Mouse (Mus musculus): ENCODE measurements around the gene Syndig1. TPM values are rescaled to one million over a fixed set of nuclear protein-coding genes. Genes with fewer than 3 reads are reported as not detected.

Syndig1 gene
- polyA plus RNA-seq, 1 experiment from 2014 or later = 3.7 TPM

DNA sequence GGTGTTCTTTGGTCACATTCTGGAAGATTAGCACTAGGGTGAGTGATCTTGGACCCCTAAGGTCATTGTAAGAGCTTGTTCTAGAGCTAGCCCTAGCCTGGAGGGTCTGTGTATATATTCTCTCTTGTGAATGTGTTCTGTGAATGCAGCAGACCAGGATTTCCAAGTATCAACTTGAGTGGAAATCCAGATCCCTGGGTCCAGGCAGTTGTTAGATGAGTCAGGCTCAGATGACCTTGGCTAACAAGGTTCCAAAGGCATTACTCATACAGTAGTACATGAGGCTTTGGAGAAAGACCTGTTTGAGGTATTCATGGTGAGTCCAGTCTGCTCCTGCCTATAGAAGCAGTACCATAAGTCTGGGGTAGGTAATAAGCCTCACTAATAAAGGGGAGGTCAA is 103.1 kb downstream of the Syndig1 start:
- H3K27me3 ChIP-seq (ENCODE audit: control insufficient read depth, insufficient read depth, low read depth, low read length) = no peaks in the 10 kb centered on the region
- no peak overlapping the region for H3K4me2 ChIP-seq (ENCODE audit: low read depth, low read length)
- H3K27ac ChIP-seq (ENCODE audit: low read length) = no peak overlapping the region
- H3K36me3 ChIP-seq (ENCODE audit: control insufficient read depth, insufficient read depth, low read length) = no peaks in the 10 kb centered on the region
- H3K9ac ChIP-seq (ENCODE audit: low read length) = no peak overlapping the region
- ATAC-seq (ENCODE audit: low read depth) = no peak
- no peaks in the 10 kb centered on the region for H3K4me1 ChIP-seq (replicated peaks; ENCODE audit: control insufficient read depth, insufficient read depth, low read length)
- no peak overlapping the region for H3K4me3 ChIP-seq (ENCODE audit: low read length)
- H3K9me3 ChIP-seq (ENCODE audit: control insufficient read depth, low read length) = no peaks in the 10 kb centered on the region

- no peaks in the 10 kb centered on the region for H3K9me3 ChIP-seq (ENCODE audit: control insufficient read depth, low read length)
- no peak overlapping the region for H3K9ac ChIP-seq (ENCODE audit: low read length)
- 24% methylated on average over 2 of the region's 2 CpGs for WGBS
- no peak overlapping the region for H3K27ac ChIP-seq (ENCODE audit: low read length)
- no peak overlapping the region for H3K4me3 ChIP-seq (ENCODE audit: low read length)
- H3K4me1 ChIP-seq (replicated peaks; ENCODE audit: control insufficient read depth, insufficient read depth, low read length) = no peaks in the 10 kb centered on the region
- no peaks in the 10 kb centered on the region for H3K27me3 ChIP-seq (ENCODE audit: control insufficient read depth, insufficient read depth, low read depth, low read length)
- peak; percentile 70 for ATAC-seq (ENCODE audit: low read depth)
- no peaks in the 10 kb centered on the region for H3K36me3 ChIP-seq (ENCODE audit: control insufficient read depth, insufficient read depth, low read length)
- no peak overlapping the region for H3K4me2 ChIP-seq (ENCODE audit: low read depth, low read length)
Observed at GRCm38 (mm10) chr2:149933247-149933898, 104.4 kb downstream of the Syndig1 start.

GRCm38 (mm10) chr2:149934139-149934538 is 105.1 kb downstream of the Syndig1 start:
- H3K27ac ChIP-seq (ENCODE audit: low read length) = no peak overlapping the region
- H3K36me3 ChIP-seq (ENCODE audit: control insufficient read depth, insufficient read depth, low read length) = no peaks in the 10 kb centered on the region
- no peak for ATAC-seq (ENCODE audit: low read depth)
- H3K27me3 ChIP-seq (ENCODE audit: control insufficient read depth, insufficient read depth, low read depth, low read length) = no peaks in the 10 kb centered on the region
- WGBS = 57% methylated on average over 4 of the region's 4 CpGs
- H3K4me2 ChIP-seq (ENCODE audit: low read depth, low read length) = no peak overlapping the region
- H3K4me3 ChIP-seq (ENCODE audit: low read length) = no peak overlapping the region
- no peaks in the 10 kb centered on the region for H3K4me1 ChIP-seq (replicated peaks; ENCODE audit: control insufficient read depth, insufficient read depth, low read length)
- no peak overlapping the region for H3K9ac ChIP-seq (ENCODE audit: low read length)
- no peaks in the 10 kb centered on the region for H3K9me3 ChIP-seq (ENCODE audit: control insufficient read depth, low read length)

- Histone ChIP-seq H3K36me3 (ENCODE audit: control insufficient read depth, insufficient read depth, low read length) (no peaks in the 10 kb centered on the region), H3K27me3 (ENCODE audit: control insufficient read depth, insufficient read depth, low read depth, low read length) (no peaks in the 10 kb centered on the region), H3K27ac (ENCODE audit: low read length) (no peak overlapping the region), H3K4me3 (ENCODE audit: low read length) (no peak overlapping the region), H3K9ac (ENCODE audit: low read length) (no peak overlapping the region), H3K9me3 (ENCODE audit: control insufficient read depth, low read length) (no peaks in the 10 kb centered on the region), H3K4me2 (ENCODE audit: low read depth, low read length) (no peak overlapping the region), H3K4me1 (replicated peaks; ENCODE audit: control insufficient read depth, insufficient read depth, low read length) (no peaks in the 10 kb centered on the region)
- WGBS = 51% methylated on average over 4 of the region's 4 CpGs
- ATAC-seq (ENCODE audit: low read depth) = no peak
Observed at GRCm38 (mm10) chr2:149938829-149939228, 109.8 kb downstream of the Syndig1 start.

DNA sequence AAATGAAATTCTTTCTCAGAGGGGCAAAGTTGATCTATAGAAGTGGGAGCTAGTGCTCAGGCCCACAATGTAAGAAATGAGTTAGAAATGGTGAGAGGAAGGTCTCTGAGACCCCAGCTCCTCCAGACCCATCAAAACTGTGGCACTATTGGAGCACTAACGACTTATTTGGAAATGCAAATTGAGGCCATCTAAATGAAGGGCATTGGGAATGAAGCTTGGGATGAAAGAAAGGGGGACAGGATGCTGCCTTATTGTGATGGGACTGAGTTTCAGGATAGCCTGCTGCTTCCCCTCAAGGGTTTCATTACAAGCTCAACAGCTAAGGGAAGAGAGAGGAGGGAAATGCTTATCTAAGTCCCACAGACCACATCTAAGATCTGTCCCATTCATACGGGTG is 110.6 kb downstream of the Syndig1 start:
- no peaks in the 10 kb centered on the region for H3K4me1 ChIP-seq (replicated peaks; ENCODE audit: control insufficient read depth, insufficient read depth, low read length)
- H3K4me3 ChIP-seq (ENCODE audit: low read length) = no peak overlapping the region
- H3K9me3 ChIP-seq (ENCODE audit: control insufficient read depth, low read length) = no peaks in the 10 kb centered on the region
- 61% methylated on average over 2 of the region's 2 CpGs for WGBS
- no peak overlapping the region for H3K4me2 ChIP-seq (ENCODE audit: low read depth, low read length)
- H3K27me3 ChIP-seq (ENCODE audit: control insufficient read depth, insufficient read depth, low read depth, low read length) = no peaks in the 10 kb centered on the region
- ATAC-seq (ENCODE audit: low read depth) = no peak
- no peaks in the 10 kb centered on the region for H3K36me3 ChIP-seq (ENCODE audit: control insufficient read depth, insufficient read depth, low read length)
- H3K27ac ChIP-seq (ENCODE audit: low read length) = no peak overlapping the region
- no peak overlapping the region for H3K9ac ChIP-seq (ENCODE audit: low read length)

- 79% methylated on average over 4 of the region's 4 CpGs for WGBS
- no peak for ATAC-seq (ENCODE audit: low read depth)
- Histone ChIP-seq H3K4me3 (ENCODE audit: low read length) (no peak overlapping the region), H3K27ac (ENCODE audit: low read length) (no peak overlapping the region), H3K4me2 (ENCODE audit: low read depth, low read length) (no peak overlapping the region), H3K4me1 (replicated peaks; ENCODE audit: control insufficient read depth, insufficient read depth, low read length) (no peaks in the 10 kb centered on the region), H3K9ac (ENCODE audit: low read length) (no peak overlapping the region), H3K27me3 (ENCODE audit: control insufficient read depth, insufficient read depth, low read depth, low read length) (no peaks in the 10 kb centered on the region), H3K9me3 (ENCODE audit: control insufficient read depth, low read length) (no peaks in the 10 kb centered on the region), H3K36me3 (ENCODE audit: control insufficient read depth, insufficient read depth, low read length) (no peaks in the 10 kb centered on the region)
Observed at GRCm38 (mm10) chr2:149950641-149951040, 121.6 kb downstream of the Syndig1 start.

DNA sequence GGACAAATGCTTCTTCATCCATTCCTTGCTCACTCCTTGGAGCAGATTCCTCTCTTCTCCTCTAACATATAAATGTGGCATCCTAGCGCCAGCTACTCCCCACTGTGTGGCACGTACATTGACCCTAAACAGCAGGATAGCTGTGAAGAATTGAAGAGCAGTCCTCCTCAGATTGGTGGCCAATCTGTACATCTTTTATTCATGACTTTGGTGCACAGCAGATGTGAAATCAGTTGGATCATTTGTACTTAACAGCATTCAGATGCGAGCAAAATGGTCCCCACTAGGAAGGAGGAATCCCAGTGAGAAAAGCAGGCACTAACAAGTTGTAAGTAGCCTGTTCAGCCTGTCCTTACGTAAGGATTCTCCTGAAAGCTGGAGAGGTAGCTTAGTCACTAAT is 142.0 kb downstream of the Syndig1 start:
- H3K9me3 ChIP-seq (ENCODE audit: control insufficient read depth, low read length) = no peaks in the 10 kb centered on the region
- H3K9ac ChIP-seq (ENCODE audit: low read length) = no peak overlapping the region
- no peaks in the 10 kb centered on the region for H3K27me3 ChIP-seq (ENCODE audit: control insufficient read depth, insufficient read depth, low read depth, low read length)
- no peak overlapping the region for H3K4me3 ChIP-seq (ENCODE audit: low read length)
- H3K27ac ChIP-seq (ENCODE audit: low read length) = no peak overlapping the region
- H3K36me3 ChIP-seq (ENCODE audit: control insufficient read depth, insufficient read depth, low read length) = no peaks in the 10 kb centered on the region
- no peak overlapping the region for H3K4me2 ChIP-seq (ENCODE audit: low read depth, low read length)
- no peaks in the 10 kb centered on the region for H3K4me1 ChIP-seq (replicated peaks; ENCODE audit: control insufficient read depth, insufficient read depth, low read length)
- ATAC-seq (ENCODE audit: low read depth) = no peak
- WGBS = 82% methylated on average over 4 of the region's 4 CpGs

DNA sequence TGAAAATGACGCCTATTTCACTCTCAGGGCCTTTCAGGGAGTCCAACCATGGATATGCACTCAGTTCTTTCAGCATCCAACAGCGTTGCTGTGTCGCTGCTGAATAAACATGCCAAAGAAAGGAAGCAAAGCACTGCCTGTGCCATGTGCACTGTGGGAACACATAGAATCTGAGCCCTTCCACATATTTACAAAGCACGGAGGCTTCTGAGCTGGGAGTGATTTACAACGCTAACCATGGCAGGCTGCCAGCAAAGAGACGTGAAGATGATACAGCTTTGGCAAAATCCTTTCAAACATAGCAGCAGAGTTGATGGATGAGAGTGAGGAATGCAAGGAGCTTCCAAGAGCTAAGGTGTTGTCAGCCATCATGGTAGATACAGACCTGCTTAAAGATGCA is 144.6 kb downstream of the Syndig1 start:
- H3K4me3 ChIP-seq (ENCODE audit: low read length) = no peak overlapping the region
- no peaks in the 10 kb centered on the region for H3K4me1 ChIP-seq (replicated peaks; ENCODE audit: control insufficient read depth, insufficient read depth, low read length)
- 30% methylated on average over 6 of the region's 6 CpGs for WGBS
- no peaks in the 10 kb centered on the region for H3K27me3 ChIP-seq (ENCODE audit: control insufficient read depth, insufficient read depth, low read depth, low read length)
- H3K9ac ChIP-seq (ENCODE audit: low read length) = no peak overlapping the region
- H3K36me3 ChIP-seq (ENCODE audit: control insufficient read depth, insufficient read depth, low read length) = no peaks in the 10 kb centered on the region
- no peak for ATAC-seq (ENCODE audit: low read depth)
- H3K9me3 ChIP-seq (ENCODE audit: control insufficient read depth, low read length) = no peaks in the 10 kb centered on the region
- H3K4me2 ChIP-seq (ENCODE audit: low read depth, low read length) = no peak overlapping the region
- H3K27ac ChIP-seq (ENCODE audit: low read length) = no peak overlapping the region

- Histone ChIP-seq H3K9ac (ENCODE audit: low read length) (no peak overlapping the region), H3K27ac (ENCODE audit: low read length) (no peak overlapping the region), H3K9me3 (ENCODE audit: control insufficient read depth, low read length) (no peaks in the 10 kb centered on the region), H3K36me3 (ENCODE audit: control insufficient read depth, insufficient read depth, low read length) (no peaks in the 10 kb centered on the region), H3K4me1 (replicated peaks; ENCODE audit: control insufficient read depth, insufficient read depth, low read length) (no peaks in the 10 kb centered on the region), H3K4me2 (ENCODE audit: low read depth, low read length) (no peak overlapping the region), H3K27me3 (ENCODE audit: control insufficient read depth, insufficient read depth, low read depth, low read length) (no peaks in the 10 kb centered on the region), H3K4me3 (ENCODE audit: low read length) (no peak overlapping the region)
- no peak for ATAC-seq (ENCODE audit: low read depth)
- WGBS = 74% methylated on average over 1 of the region's 1 CpGs
Observed at GRCm38 (mm10) chr2:149980419-149980818, 151.4 kb downstream of the Syndig1 start.

- no peak overlapping the region for H3K4me3 ChIP-seq (ENCODE audit: low read length)
- no peak for ATAC-seq (ENCODE audit: low read depth)
- no peak overlapping the region for H3K27ac ChIP-seq (ENCODE audit: low read length)
- H3K4me1 ChIP-seq (replicated peaks; ENCODE audit: control insufficient read depth, insufficient read depth, low read length) = no peaks in the 10 kb centered on the region
- H3K4me2 ChIP-seq (ENCODE audit: low read depth, low read length) = no peak overlapping the region
- no peak overlapping the region for H3K9ac ChIP-seq (ENCODE audit: low read length)
- H3K36me3 ChIP-seq (ENCODE audit: control insufficient read depth, insufficient read depth, low read length) = no peaks in the 10 kb centered on the region
- H3K9me3 ChIP-seq (ENCODE audit: control insufficient read depth, low read length) = no peaks in the 10 kb centered on the region
- no peaks in the 10 kb centered on the region for H3K27me3 ChIP-seq (ENCODE audit: control insufficient read depth, insufficient read depth, low read depth, low read length)
Observed at GRCm38 (mm10) chr2:149982466-149982865, 153.5 kb downstream of the Syndig1 start.
